Mouse (Mus musculus) heart, adult 2 months (tissue): Measurements from ENCODE around the gene Arfgap3.

Experiments used
- CTCF ChIP-seq: fragments of 200-600 bp; IDR thresholded peaks from 2 replicates; pipeline ENCODE4 v1.8.1; 2022; ENCODE audit warnings: antibody characterized with exemption, mild to moderate bottlenecking, moderate library complexity
- EP300 ChIP-seq: fragments of 200-500 bp; IDR thresholded peaks from 2 replicates; pipeline ENCODE4 v1.6.1; 2011; ENCODE audit warnings: low read depth, low read length, control low read depth; ENCODE audit not compliant: insufficient read depth
- POLR2A ChIP-seq: fragments of 200-500 bp; IDR thresholded peaks from 2 replicates; pipeline ENCODE4 v1.6.1; 2011; ENCODE audit warnings: mild to moderate bottlenecking, low read depth, low read length, control low read depth; ENCODE audit not compliant: insufficient read depth

- TF ChIP-seq EP300 (no peak), POLR2A (no peak), CTCF (peak; percentile 39)
Observed at GRCm38 (mm10) chr15:83365697-83366096, 15.7 kb upstream of the Arfgap3 start.
